Mouse (Mus musculus) CH12.LX (cell line): ENCODE results near the gene Efcab2.

ENCODE experiments used
- CTCF ChIP-seq, 2 experiments: IDR thresholded peaks in 1 of 2; conservative IDR thresholded peaks in 1 of 2; 2 replicates each; pipeline ENCODE4 v1.5.1; 2011 to 2012; ENCODE audit warnings: low read depth in 2 of 2, low read length in 2 of 2, improper control_type of control experiment in 1 of 2, inconsistent platforms in 1 of 2, mild to moderate bottlenecking in 1 of 2, moderate library complexity in 1 of 2
- ELF1 ChIP-seq: IDR thresholded peaks from 2 replicates; pipeline ENCODE4 v1.6.1; 2014; ENCODE audit warnings: low read depth, mild to moderate bottlenecking, inconsistent platforms, low read length, improper control_type of control experiment
- EP300 ChIP-seq: IDR thresholded peaks from 2 replicates; pipeline ENCODE4 v1.6.1; 2011; ENCODE audit warnings: low read length, improper control_type of control experiment
- JUND ChIP-seq: conservative IDR thresholded peaks from 2 replicates; pipeline ENCODE4 v1.6.1; 2011; ENCODE audit warnings: low read depth, low read length, improper control_type of control experiment
- MAX ChIP-seq: IDR thresholded peaks from 2 replicates; pipeline ENCODE4 v1.6.1; 2011; ENCODE audit warnings: low read length, improper control_type of control experiment
- MYC ChIP-seq: IDR thresholded peaks from 2 replicates; pipeline ENCODE4 v1.6.1; 2011; ENCODE audit warnings: low read depth, mild to moderate bottlenecking, improper control_type of control experiment, low read length
- NRF1 ChIP-seq: IDR thresholded peaks from 2 replicates; pipeline ENCODE4 v1.6.1; 2014; ENCODE audit warnings: low read depth, mild to moderate bottlenecking, inconsistent platforms, low read length, improper control_type of control experiment, moderate library complexity
- POLR2A ChIP-seq: IDR thresholded peaks from 2 replicates; pipeline ENCODE4 v1.6.1; 2011; ENCODE audit warnings: low read depth, mild to moderate bottlenecking, improper control_type of control experiment, low read length
- POLR2AphosphoS2 ChIP-seq: IDR thresholded peaks from 2 replicates; pipeline ENCODE4 v1.6.1; 2011; ENCODE audit warnings: low read depth, low read length, improper control_type of control experiment
- SMC3 ChIP-seq: IDR thresholded peaks from 2 replicates; pipeline ENCODE4 v1.6.1; 2011; ENCODE audit warnings: low read depth, low read length, improper control_type of control experiment
- TCF12 ChIP-seq: IDR thresholded peaks from 2 replicates; pipeline ENCODE4 v1.6.1; 2014; ENCODE audit warnings: low read depth, mild to moderate bottlenecking, inconsistent platforms, low read length, improper control_type of control experiment
- USF2 ChIP-seq: conservative IDR thresholded peaks from 2 replicates; pipeline ENCODE4 v1.6.1; 2011; ENCODE audit warnings: low read depth, low read length, improper control_type of control experiment
- ZC3H11A ChIP-seq: IDR thresholded peaks from 2 replicates; pipeline ENCODE4 v1.6.1; 2012; ENCODE audit warnings: low read depth, mild to moderate bottlenecking, inconsistent platforms, low read length, improper control_type of control experiment

GRCm38 (mm10) chr1:178368121-178368520 lies 37.8 kb upstream of the Efcab2 start:
- TF ChIP-seq EP300 (no peak), POLR2A (no peak), CTCF (conservative IDR thresholded peaks at IDR 0.05 in 1 of 2, IDR thresholded peaks at IDR 0.05 in 1 of 2; ENCODE audit: low read depth in 2 of 2, low read length in 2 of 2) (no peak), POLR2AphosphoS2 (no peak), NRF1 (no peak), MYC (no peak), TCF12 (no peak), ELF1 (no peak), SMC3 (no peak), JUND (no peak), USF2 (no peak), MAX (no peak), ZC3H11A (no peak)
